In genomic region chr10:81024346-81024937, GRCm38 (mm10) we compare ENCODE assay signal across 12 mouse cellular contexts. TPM values are rescaled to one million over a fixed set of nuclear protein-coding genes. Genes with fewer than 3 reads are reported as not detected.
DNase-seq lines count a peak whose midpoint lies in the region; ATAC-seq lines count a peak whose summit lies in the region.
"Had no signal": no experiment of that assay in that cellular context is flagged by ENCODE, and none has a peak within 500 bp of the region (broad histone marks: within the 10 kb centered on the region; RNA-seq: fewer than 3 reads in every experiment).

No protein-coding gene starts in this region.

- WGBS in kidney, embryonic 15.5 days = 63% methylated on average over 5 of the region's 5 CpGs
- WGBS in embryonic facial prominence, embryonic 13.5 days = 64% methylated on average over 5 of the region's 5 CpGs
- WGBS in hindbrain, embryonic 13.5 days = 75% methylated on average over 5 of the region's 5 CpGs
- 78% methylated on average over 5 of the region's 5 CpGs for WGBS in neural tube, embryonic 13.5 days

- no peak overlapping the region for H3K4me3 ChIP-seq in kidney, embryonic 15.5 days (replicated peaks)
- peak overlapping the region; percentile 37; the same call in 1 of the 2 replicates for H3K4me3 ChIP-seq in embryonic facial prominence, embryonic 13.5 days
- peak overlapping the region; percentile 56 for H3K4me3 ChIP-seq in hindbrain, embryonic 13.5 days
- H3K4me3 ChIP-seq in neural tube, embryonic 13.5 days = peak overlapping the region; percentile 53
- H3K4me3 ChIP-seq: megakaryocyte, embryonic 14.5 days had no signal

- H3K36me3 ChIP-seq in kidney, embryonic 15.5 days = no peaks in the 10 kb centered on the region
- 0 out of 2 replicates have a peak, but pooled peaks cover under 1% of the 10 kb centered on the region for H3K36me3 ChIP-seq in embryonic facial prominence, embryonic 13.5 days
- peaks cover 19% of the 10 kb centered on the region; the same call in 1 of the 2 replicates for H3K36me3 ChIP-seq in hindbrain, embryonic 13.5 days
- no peaks in the 10 kb centered on the region for H3K36me3 ChIP-seq in neural tube, embryonic 13.5 days
- H3K36me3 ChIP-seq: liver, embryonic 15.5 days had no signal

- H3K27ac ChIP-seq in kidney, embryonic 15.5 days = no peak overlapping the region
- H3K27ac ChIP-seq in embryonic facial prominence, embryonic 13.5 days = no peak overlapping the region
- H3K27ac ChIP-seq in hindbrain, embryonic 13.5 days = no peak overlapping the region
- H3K27ac ChIP-seq in neural tube, embryonic 13.5 days (replicated peaks) = no peak overlapping the region
- H3K27ac ChIP-seq: liver, embryonic 15.5 days had no signal

- H3K9ac ChIP-seq in kidney, embryonic 15.5 days = no peak overlapping the region
- no peak overlapping the region for H3K9ac ChIP-seq in embryonic facial prominence, embryonic 13.5 days
- peak overlapping the region; percentile 83 for H3K9ac ChIP-seq in hindbrain, embryonic 13.5 days
- H3K9ac ChIP-seq in neural tube, embryonic 13.5 days = peak overlapping the region; percentile 85
- H3K9ac ChIP-seq: liver, embryonic 15.5 days had no signal

- no peak overlapping the region for H3K4me2 ChIP-seq in kidney, embryonic 15.5 days
- H3K4me2 ChIP-seq in embryonic facial prominence, embryonic 13.5 days = no peak overlapping the region
- peak overlapping the region; percentile 70 for H3K4me2 ChIP-seq in hindbrain, embryonic 13.5 days
- H3K4me2 ChIP-seq in neural tube, embryonic 13.5 days = peak overlapping the region; percentile 71

- peaks cover 11% of the 10 kb centered on the region for H3K4me1 ChIP-seq in kidney, embryonic 15.5 days
- peaks cover 3% of the 10 kb centered on the region; the same call in 1 of the 2 replicates for H3K4me1 ChIP-seq in embryonic facial prominence, embryonic 13.5 days
- H3K4me1 ChIP-seq in hindbrain, embryonic 13.5 days (replicated peaks) = peaks cover 36% of the 10 kb centered on the region
- peaks cover 35% of the 10 kb centered on the region for H3K4me1 ChIP-seq in neural tube, embryonic 13.5 days (replicated peaks)

- DNase-seq in kidney, postnatal 25 days = no peak
- no peak for DNase-seq in thymus, postnatal 36 days
- DNase-seq in adrenal gland, postnatal 4 days (ENCODE audit: low spot score in 2 of 2) = no peak
- DNase-seq in adrenal gland, postnatal 14 days = no peak
- DNase-seq: kidney, adult 9 months; layer of hippocampus, postnatal 36 days had no signal

- 0 out of 2 replicates have a peak, but pooled peaks have one; percentile 3 for ATAC-seq in kidney, embryonic 15.5 days (replicated peaks; ENCODE audit: low FRiP score)
- no peak for ATAC-seq in embryonic facial prominence, embryonic 13.5 days (ENCODE audit: insufficient number of reproducible peaks, insufficient read depth, low FRiP score, low TSS enrichment, low read depth)
- peak; percentile 24 for ATAC-seq in hindbrain, embryonic 13.5 days (ENCODE audit: low FRiP score)
- 0 out of 2 replicates have a peak, but pooled peaks have one; percentile 15 for ATAC-seq in neural tube, embryonic 13.5 days (ENCODE audit: low read depth)

- no peaks in the 10 kb centered on the region for H3K9me3 ChIP-seq in kidney, embryonic 15.5 days (replicated peaks)
- H3K9me3 ChIP-seq in embryonic facial prominence, embryonic 13.5 days = peaks cover 4% of the 10 kb centered on the region; the same call in 1 of the 2 replicates
- H3K9me3 ChIP-seq in hindbrain, embryonic 13.5 days = no peaks in the 10 kb centered on the region
- no peaks in the 10 kb centered on the region for H3K9me3 ChIP-seq in neural tube, embryonic 13.5 days
- H3K9me3 ChIP-seq: liver, embryonic 15.5 days had no signal

- H3K27me3 ChIP-seq in kidney, embryonic 15.5 days = peaks cover 52% of the 10 kb centered on the region
- peaks cover 61% of the 10 kb centered on the region for H3K27me3 ChIP-seq in embryonic facial prominence, embryonic 13.5 days
- H3K27me3 ChIP-seq in hindbrain, embryonic 13.5 days = peaks cover 49% of the 10 kb centered on the region
- H3K27me3 ChIP-seq in neural tube, embryonic 13.5 days = peaks cover 42% of the 10 kb centered on the region

RNA-seq across cellular contexts. Expression of gene Diras1, which starts 1.0 kb away (rescaled TPM):
- polyA plus RNA-seq in kidney, embryonic 15.5 days (2015; fragmentation: Nextera tagmentation; extraction: Ambion mirVana) = 0.19 and 0.23 TPM in 2 replicates
- 0.80 and 1.0 TPM in 2 replicates for polyA plus RNA-seq in embryonic facial prominence, embryonic 13.5 days (2015; fragmentation: Nextera tagmentation; extraction: Ambion mirVana)
- polyA plus RNA-seq in hindbrain, embryonic 13.5 days (2015; fragmentation: Nextera tagmentation; extraction: Ambion mirVana) = 37.5 and 40.2 TPM in 2 replicates
- polyA plus RNA-seq in neural tube, embryonic 13.5 days (2015; fragmentation: Nextera tagmentation; extraction: Ambion mirVana) = 38.1 and 38.7 TPM in 2 replicates
- total RNA-seq in adrenal gland, postnatal 4 days (2021) = 1 to 10 TPM; 2.9 to 3.5 TPM
- total RNA-seq in adrenal gland, postnatal 14 days (2021) = 2.1 and 2.3 TPM in 2 replicates

RNA-seq across cellular contexts. Expression of gene Gng7, which starts 9.7 kb away (rescaled TPM):
- 5.0 and 5.6 TPM in 2 replicates for polyA plus RNA-seq in kidney, embryonic 15.5 days (2015; fragmentation: Nextera tagmentation; extraction: Ambion mirVana)
- 11.3 and 13.1 TPM in 2 replicates for polyA plus RNA-seq in embryonic facial prominence, embryonic 13.5 days (2015; fragmentation: Nextera tagmentation; extraction: Ambion mirVana)
- 13.4 and 13.5 TPM in 2 replicates for polyA plus RNA-seq in hindbrain, embryonic 13.5 days (2015; fragmentation: Nextera tagmentation; extraction: Ambion mirVana)
- 16.2 and 17.4 TPM in 2 replicates for polyA plus RNA-seq in neural tube, embryonic 13.5 days (2015; fragmentation: Nextera tagmentation; extraction: Ambion mirVana)
- total RNA-seq in adrenal gland, postnatal 4 days (2021) = 1 to 10 TPM; 5.4 to 6.7 TPM
- total RNA-seq in adrenal gland, postnatal 14 days (2021) = 5.9 and 6.2 TPM in 2 replicates

RNA-seq across cellular contexts. Expression of gene Slc39a3, which starts 12.8 kb away (rescaled TPM):
- 13.7 and 16.3 TPM in 2 replicates for polyA plus RNA-seq in kidney, embryonic 15.5 days (2015; fragmentation: Nextera tagmentation; extraction: Ambion mirVana)
- 22.6 and 22.7 TPM in 2 replicates for polyA plus RNA-seq in embryonic facial prominence, embryonic 13.5 days (2015; fragmentation: Nextera tagmentation; extraction: Ambion mirVana)
- polyA plus RNA-seq in hindbrain, embryonic 13.5 days (2015; fragmentation: Nextera tagmentation; extraction: Ambion mirVana) = 42.3 and 44.0 TPM in 2 replicates
- polyA plus RNA-seq in neural tube, embryonic 13.5 days (2015; fragmentation: Nextera tagmentation; extraction: Ambion mirVana) = 40.9 and 44.2 TPM in 2 replicates
- total RNA-seq in adrenal gland, postnatal 4 days (2021) = 10 to 100 TPM; 32.9 to 36.3 TPM
- total RNA-seq in adrenal gland, postnatal 14 days (2021) = 30.3 and 30.5 TPM in 2 replicates

RNA-seq across cellular contexts. Expression of gene Sgta, which starts 35.5 kb away (rescaled TPM):
- 201 and 226 TPM in 2 replicates for polyA plus RNA-seq in kidney, embryonic 15.5 days (2015; fragmentation: Nextera tagmentation; extraction: Ambion mirVana)
- polyA plus RNA-seq in embryonic facial prominence, embryonic 13.5 days (2015; fragmentation: Nextera tagmentation; extraction: Ambion mirVana) = 218 and 222 TPM in 2 replicates
- 292 and 304 TPM in 2 replicates for polyA plus RNA-seq in hindbrain, embryonic 13.5 days (2015; fragmentation: Nextera tagmentation; extraction: Ambion mirVana)
- 283 and 286 TPM in 2 replicates for polyA plus RNA-seq in neural tube, embryonic 13.5 days (2015; fragmentation: Nextera tagmentation; extraction: Ambion mirVana)
- total RNA-seq in adrenal gland, postnatal 4 days (2021) = 100 to 1,000 TPM; 158 to 163 TPM
- total RNA-seq in adrenal gland, postnatal 14 days (2021) = 212 and 215 TPM in 2 replicates

RNA-seq across cellular contexts. Expression of gene Thop1, which starts 45.4 kb away (rescaled TPM):
- 62.5 and 67.4 TPM in 2 replicates for polyA plus RNA-seq in kidney, embryonic 15.5 days (2015; fragmentation: Nextera tagmentation; extraction: Ambion mirVana)
- polyA plus RNA-seq in embryonic facial prominence, embryonic 13.5 days (2015; fragmentation: Nextera tagmentation; extraction: Ambion mirVana) = 58.2 and 60.9 TPM in 2 replicates
- polyA plus RNA-seq in hindbrain, embryonic 13.5 days (2015; fragmentation: Nextera tagmentation; extraction: Ambion mirVana) = 45.0 and 46.9 TPM in 2 replicates
- polyA plus RNA-seq in neural tube, embryonic 13.5 days (2015; fragmentation: Nextera tagmentation; extraction: Ambion mirVana) = 47.4 and 48.4 TPM in 2 replicates
- 10 to 100 TPM; 39.1 to 46.7 TPM for total RNA-seq in adrenal gland, postnatal 4 days (2021)
- total RNA-seq in adrenal gland, postnatal 14 days (2021) = 56.0 and 60.6 TPM in 2 replicates

Comparison
In these comparisons a context has a peak if more than half of its experiments do, and no peak if none do; other contexts are left out.
1. H3K4me2 ChIP-seq: peak in hindbrain, embryonic 13.5 days (single experiment) and neural tube, embryonic 13.5 days (single experiment); none in kidney, embryonic 15.5 days (single experiment) and embryonic facial prominence, embryonic 13.5 days (single experiment).
2. H3K9ac ChIP-seq: peak in hindbrain, embryonic 13.5 days (single experiment) and neural tube, embryonic 13.5 days (single experiment); none in kidney, embryonic 15.5 days (single experiment) and embryonic facial prominence, embryonic 13.5 days (single experiment).
3. RNA of gene Diras1, which starts 1.0 kb away (polyA plus RNA-seq): 38.1 to 38.7 TPM in neural tube, embryonic 13.5 days and 37.5 to 40.2 TPM in hindbrain, embryonic 13.5 days; 0.80 to 1.0 TPM in embryonic facial prominence, embryonic 13.5 days and 0.19 to 0.23 TPM in kidney, embryonic 15.5 days; every median in the first group is over 10 times any median in the second.